Mouse (Mus musculus) cerebellum, adult 9-10 months (tissue): ENCODE data around the gene Olfr1493-ps1.
A peak's percentile ranks its signal among the peaks of the same experiment; 100 is the strongest.

Source experiments
- DNase-seq: peaks from one replicate; pipeline ENCODE4 v3.0.0; 2022

Gene Olfr1493-ps1

DNA sequence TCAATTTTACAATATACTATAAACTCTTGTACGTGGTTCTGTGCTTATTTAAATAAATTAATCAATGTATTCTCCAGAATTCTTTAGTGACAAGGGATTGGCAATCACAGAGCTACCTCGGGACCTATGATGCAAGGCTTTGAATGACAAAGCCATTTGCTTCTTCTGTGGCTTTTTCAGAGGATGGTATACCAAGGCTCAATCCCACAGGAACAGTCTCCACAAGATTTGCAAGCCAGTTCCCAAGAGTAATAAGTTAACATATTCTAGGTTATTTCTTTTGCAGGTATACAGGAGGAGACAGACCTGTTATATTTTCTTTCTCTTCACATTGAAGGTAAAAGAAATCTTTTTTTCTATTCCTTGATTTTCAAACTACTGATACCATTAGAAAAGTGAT lies at the start of gene Olfr1493-ps1:
Olfr1493-ps1 (plus strand) TSS at position 301 of the 400 bp plus-strand sequence.
- DNase-seq = no peak

DNA sequence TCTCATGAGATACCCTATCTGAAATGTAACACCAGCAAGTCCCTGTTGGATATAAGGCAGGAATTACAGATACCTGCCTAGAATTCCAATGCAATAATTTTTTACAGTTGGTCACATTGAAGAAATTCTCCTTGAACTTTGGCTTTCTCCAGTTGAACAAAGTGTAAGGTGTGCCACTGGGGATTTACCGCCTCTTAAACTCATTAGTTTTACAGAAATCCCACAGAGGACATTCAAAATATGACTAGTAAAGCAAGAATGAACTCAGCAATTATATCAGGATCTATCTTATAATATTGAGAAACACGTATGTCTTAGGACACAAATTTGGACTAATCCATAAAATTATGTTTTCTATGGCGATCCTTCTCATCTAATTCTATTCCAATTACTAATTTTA lies 26.1 kb upstream of the Olfr1493-ps1 start, which contains the start of gene Olfr1491:
Olfr1491 (plus strand) TSS at position 301 of the 400 bp plus-strand sequence.
- no peak for DNase-seq

DNA sequence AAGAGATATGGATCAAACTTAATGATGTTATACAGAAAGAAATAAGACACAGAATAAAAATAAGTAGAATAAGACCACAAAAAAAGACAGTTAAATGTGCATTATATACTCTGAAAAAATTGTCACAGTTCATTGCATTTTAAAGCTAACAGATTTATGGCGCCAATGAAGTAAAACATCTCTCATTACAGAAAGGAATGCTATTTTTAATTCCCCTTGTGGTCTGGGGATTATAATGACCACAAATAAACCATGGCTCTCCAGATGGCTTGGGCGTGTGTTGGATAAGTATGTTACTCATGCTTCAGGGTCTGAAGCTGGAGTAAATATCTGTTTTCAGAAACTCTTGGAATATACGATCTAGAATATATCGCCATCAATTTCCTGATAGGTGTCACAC lies 16.4 kb downstream of the Olfr1493-ps1 start, which contains the start of gene Olfr1494:
Olfr1494 (plus strand) TSS at position 301 of the 400 bp plus-strand sequence.
- no peak for DNase-seq

DNA sequence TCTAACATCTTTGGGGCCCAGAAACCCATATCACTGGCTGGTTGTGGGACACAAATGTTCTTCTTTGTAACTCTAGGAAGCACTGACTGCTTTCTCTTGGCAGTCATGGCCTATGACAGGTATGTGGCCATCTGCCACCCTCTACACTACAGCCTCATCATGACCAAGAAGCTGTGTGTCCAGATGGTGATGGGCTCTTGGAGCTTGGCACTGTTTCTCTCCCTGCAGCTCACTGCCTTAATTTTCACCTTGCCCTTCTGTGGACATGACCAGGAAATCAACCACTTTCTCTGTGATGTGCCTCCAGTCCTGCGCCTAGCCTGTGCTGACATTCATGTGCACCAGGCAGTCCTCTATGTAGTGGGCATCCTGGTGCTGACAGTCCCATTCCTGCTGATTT lies 26.3 kb downstream of the Olfr1493-ps1 start:
- peak; percentile 56 for DNase-seq

DNA sequence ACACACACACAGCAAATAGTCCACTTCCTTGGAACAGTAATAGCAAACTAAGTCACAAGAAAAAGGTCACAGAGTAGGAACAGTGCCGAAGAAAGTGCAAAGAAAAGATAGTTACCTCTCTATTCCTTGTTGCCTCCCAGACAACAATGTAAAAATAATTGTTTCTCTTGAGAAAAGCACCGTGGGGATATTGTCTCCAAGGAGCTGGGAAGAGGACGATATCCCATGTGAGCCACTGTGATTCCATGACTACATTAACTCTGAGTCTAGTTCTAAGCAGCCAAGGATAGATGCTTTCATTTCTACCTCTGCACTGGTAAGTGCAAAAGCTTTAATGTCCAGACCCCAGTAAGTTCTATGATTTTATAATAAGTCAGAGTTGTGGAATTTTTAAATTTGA lies 41.2 kb downstream of the Olfr1493-ps1 start, which contains the start of gene Olfr1495:
Olfr1495 (plus strand) TSS at position 301 of the 400 bp plus-strand sequence.
- DNase-seq = no peak

DNA sequence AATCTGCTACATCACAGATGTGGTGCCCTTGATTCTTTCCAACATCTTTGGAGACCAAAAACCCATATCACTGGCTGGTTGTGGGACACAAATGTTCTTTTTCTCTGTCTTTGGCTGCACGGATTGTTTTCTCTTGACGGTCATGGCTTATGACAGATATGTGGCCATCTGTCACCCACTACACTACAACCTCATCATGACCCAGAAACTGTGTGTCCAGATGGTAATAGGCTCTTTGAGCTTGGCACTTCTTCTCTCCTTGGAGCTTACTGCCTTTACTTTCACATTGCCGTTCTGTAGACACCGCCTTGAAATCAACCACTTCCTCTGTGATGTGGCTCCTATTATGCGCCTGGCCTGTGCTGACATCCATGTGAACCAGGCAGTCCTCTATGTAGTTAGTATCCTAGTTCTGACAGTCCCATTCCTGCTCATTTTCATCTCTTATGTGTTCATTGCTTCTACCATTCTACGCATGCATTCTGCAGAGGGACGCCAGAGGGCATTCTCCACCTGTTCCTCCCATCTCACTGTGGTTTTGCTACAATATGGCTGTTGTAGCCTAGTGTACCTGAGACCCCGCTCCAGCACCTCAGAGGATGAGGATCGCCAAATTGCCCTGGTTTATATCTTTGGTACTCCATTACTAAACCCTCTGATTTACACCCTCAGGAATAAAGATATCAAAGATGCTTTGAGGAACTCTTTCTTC lies 45.6 kb downstream of the Olfr1493-ps1 start:
- peak; percentile 58 for DNase-seq

DNA sequence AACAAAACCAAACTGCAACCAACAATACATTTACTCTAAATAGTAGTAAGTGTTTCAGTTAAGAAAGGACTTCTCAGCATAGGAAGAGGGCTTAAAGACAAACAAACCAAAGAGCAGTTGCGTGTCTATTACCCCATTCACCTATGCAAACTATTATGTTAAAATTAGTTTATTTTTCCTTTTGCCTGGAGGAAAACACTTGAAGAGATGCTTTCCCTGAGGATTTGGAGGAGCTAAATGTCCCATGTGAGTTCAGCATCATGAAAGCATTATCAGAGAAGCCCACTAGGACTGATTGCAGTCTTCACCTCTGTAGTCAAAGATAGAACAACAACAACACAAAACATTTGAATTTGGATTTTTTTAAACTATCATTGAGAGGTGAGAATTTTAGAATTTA lies 54.5 kb downstream of the Olfr1493-ps1 start, which contains the start of gene Olfr1496:
Olfr1496 (plus strand) TSS at position 301 of the 400 bp plus-strand sequence.
- DNase-seq = no peak
